Mouse (Mus musculus) A20 (cell line): ENCODE results near the gene Washc4.

Experiments used
- DNase-seq: peaks from one replicate; pipeline ENCODE4 v3.0.0-alpha.2; 2011; ENCODE audit warnings: low read depth, low spot score

Washc4 gene

DNA sequence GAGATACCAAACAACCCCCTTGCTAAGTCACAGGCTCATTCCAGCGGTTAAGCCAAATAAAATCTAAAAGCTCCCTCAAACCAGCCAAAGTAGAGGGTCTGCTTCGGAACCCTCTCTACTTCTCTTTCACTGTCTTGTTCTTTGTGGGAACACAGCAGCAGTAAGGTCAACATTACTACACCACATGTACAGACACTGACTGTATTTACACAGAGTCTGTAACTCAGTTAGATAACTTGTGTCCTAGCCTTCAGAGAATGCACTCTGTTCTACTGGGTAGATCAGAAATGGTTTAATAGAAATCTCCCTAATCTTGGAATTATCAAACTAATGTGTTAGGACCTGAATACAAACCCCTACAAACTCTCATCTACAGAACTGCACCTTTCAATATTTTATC lies 92.6 kb downstream of the Washc4 start:
- DNase-seq = no peak

DNA sequence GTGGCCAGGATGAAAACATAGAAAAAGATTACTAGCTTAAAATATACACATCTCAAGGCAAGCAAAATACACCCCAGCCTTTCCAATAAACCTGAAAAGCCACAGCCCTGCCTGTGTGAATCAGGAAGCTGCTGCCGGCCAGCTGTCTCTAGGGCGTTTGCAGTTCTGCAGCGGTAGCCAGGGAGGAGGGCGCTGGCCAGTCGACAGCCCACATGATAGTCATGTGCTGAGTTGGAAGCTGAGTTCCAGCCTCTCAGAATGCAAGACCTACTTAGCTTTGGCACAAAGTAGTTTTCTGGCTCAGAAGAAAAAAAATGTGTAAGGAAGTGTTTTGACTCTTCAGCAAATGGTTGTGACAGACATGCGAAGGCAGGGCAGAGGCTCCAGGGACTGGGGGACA lies 93.7 kb downstream of the Washc4 start:
- no peak for DNase-seq

DNA sequence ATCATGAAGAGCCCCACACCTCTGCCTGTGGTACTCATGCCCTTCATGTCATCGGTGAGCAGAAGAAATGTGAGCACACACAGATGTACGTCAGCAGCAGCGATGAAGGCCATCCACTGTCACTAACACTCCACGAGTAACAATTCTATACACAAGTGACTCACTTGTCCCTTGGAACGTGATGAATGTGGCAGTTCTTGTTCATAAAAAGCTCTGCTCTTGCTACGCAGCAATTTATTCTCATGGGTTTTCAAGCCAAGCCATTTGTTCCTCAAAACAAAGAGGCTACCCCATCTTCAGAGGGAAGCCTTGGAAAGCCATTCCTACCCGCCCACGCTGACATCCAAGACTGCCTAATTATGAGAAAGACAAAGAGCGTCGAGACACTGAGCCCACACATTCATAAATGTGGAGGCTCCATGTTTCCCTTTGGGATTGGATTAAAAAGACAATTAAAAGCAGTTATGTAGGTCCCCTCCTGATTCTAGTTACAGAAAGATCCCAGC lies 96.4 kb downstream of the Washc4 start:
- no peak for DNase-seq

DNA sequence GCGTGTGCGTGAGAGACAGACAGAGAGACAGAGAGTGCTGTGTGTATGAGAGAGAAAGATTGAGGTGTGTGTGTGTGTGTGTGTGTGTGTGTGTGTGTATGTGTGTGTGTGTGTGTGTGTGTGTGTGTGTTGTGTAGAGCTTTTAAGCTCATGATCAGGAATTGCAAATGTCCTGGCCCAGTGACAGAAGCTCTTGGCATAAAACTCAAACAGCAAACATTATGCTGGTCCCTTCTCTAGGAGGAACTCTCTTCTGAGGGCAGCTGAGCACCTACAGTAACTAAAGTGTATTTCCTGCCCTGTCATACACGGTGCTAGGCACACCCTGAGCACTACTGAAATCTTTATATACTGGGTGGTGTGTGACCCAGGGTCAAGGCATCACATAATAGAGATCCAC lies 98.1 kb downstream of the Washc4 start:
- DNase-seq = no peak

DNA sequence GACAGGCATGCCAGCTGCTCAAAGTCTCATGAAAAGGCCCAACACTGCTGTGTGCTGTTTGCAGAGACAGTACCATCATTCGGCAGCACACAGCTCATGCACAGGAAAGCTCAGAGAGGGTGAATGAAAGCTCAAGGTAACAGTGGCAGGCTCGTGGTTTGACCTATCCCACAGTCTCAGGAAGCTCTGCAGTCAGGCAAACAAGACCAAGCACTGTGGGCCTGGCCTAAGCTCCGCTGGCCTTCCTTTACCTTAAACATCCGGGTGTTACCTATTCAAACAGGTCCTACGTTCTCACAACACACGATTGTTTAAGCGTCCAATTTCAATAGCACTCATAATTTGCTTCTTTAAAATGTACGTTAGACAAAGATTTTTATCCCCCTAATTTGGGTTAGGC lies 100.6 kb downstream of the Washc4 start:
- DNase-seq = peak; percentile 9

DNA sequence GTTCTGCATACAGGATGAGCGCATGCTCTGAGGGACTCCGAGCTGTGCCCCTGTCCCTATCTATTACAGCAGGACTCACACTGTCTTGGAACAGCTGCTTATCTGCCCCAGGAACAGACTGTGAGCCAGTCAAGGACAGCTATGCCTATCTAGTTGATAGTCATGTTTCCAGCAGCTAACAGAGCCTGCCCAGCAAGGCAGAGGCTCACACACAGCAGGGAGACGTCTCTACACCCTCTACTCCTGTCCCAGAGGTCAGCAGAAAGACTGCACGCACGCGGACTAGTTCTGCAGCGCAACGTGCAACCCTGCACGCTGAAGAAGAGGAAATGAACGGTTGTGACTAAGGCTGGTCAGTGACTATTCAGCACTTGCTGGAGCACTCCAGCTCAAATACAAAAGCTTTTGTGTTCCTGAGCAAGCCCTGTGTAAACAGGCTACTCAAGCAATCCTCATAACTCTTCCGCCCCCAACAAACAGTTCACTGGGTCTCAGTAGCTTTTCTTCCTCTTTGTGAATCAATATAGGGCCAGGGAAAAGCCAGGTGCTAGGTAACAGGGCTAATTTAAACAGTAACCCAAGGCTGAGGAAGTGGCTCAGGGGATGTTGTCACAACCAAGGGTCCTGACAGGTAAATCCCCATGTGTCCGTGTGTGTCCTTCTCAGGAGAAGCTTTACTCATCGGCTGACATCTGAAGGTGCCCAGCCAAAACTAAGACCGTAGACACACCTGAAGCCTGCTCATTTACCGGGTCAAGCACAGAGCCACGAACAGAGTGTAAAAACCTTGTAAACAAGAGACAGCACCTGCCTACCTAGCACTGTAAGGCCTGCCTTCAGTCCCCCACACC lies 101.5 kb downstream of the Washc4 start:
- peak; percentile 84 for DNase-seq

DNA sequence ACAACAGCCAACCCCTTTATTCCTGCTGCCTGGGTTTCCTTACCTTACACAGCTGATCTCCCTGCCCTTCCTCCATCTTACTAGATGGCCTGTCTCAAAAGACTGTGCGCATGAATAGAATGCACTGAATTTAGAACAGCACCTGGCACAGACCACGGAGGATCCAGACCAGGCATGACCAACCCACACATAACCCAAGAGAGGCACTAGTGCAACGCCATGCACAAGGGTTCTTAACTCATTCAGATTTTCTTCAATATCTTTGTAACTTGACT lies 102.1 kb downstream of the Washc4 start:
- DNase-seq = no peak
